Mouse (Mus musculus) adrenal gland, adult (tissue): ENCODE results near the gene Alkbh2.

Source experiments
- DNase-seq, 2 experiments: peaks; one replicate each; pipeline ENCODE4 v3.0.0; 2022 to 2023; ENCODE audit warnings: low spot score in 1 of 2; ENCODE audit not compliant: inconsistent age in 2 of 2

Gene Alkbh2

GRCm38 (mm10) chr5:114102807-114103206 lies 25.2 kb downstream of the Alkbh2 start:
- DNase-seq, result no peak

- no peak for DNase-seq
Observed at GRCm38 (mm10) chr5:114101873-114102272, 26.1 kb downstream of the Alkbh2 start.

GRCm38 (mm10) chr5:114100390-114101099 lies 27.5 kb downstream of the Alkbh2 start:
- DNase-seq, result no peak

GRCm38 (mm10) chr5:114099709-114100389 lies 28.2 kb downstream of the Alkbh2 start:
- peak; percentile 93 to 98 for DNase-seq

- peak; percentile 81 to 91 for DNase-seq
Observed at GRCm38 (mm10) chr5:114091057-114091807, 36.8 kb downstream of the Alkbh2 start, which contains the start of gene Svop. TSS of gene Svop (minus strand) at chr5:114091570.

GRCm38 (mm10) chr5:114090421-114091013 lies 37.5 kb downstream of the Alkbh2 start:
- no peak for DNase-seq

- DNase-seq, result no peak
Observed at GRCm38 (mm10) chr5:114087875-114088480, 40.0 kb downstream of the Alkbh2 start.

GRCm38 (mm10) chr5:114085501-114085900 lies 42.5 kb downstream of the Alkbh2 start:
- DNase-seq, result no peak

- DNase-seq, result no peak
Observed at GRCm38 (mm10) chr5:114077009-114077408, 51.0 kb downstream of the Alkbh2 start.
